Mouse (Mus musculus) cerebellum, adult (tissue): Measurements from ENCODE around the gene Slc25a18.
A peak's percentile ranks its signal among the peaks of the same experiment; 100 is the strongest.

Experiments used
- ATAC-seq: cut with Nextera tagmentation; 2 replicates; pipeline ENCODE4 v1.9.2; 2017; ENCODE audit warnings: mild to moderate bottlenecking, moderate library complexity, mixed read lengths; ENCODE audit not compliant: insufficient number of reproducible peaks, low FRiP score, low TSS enrichment

Slc25a18 gene

DNA sequence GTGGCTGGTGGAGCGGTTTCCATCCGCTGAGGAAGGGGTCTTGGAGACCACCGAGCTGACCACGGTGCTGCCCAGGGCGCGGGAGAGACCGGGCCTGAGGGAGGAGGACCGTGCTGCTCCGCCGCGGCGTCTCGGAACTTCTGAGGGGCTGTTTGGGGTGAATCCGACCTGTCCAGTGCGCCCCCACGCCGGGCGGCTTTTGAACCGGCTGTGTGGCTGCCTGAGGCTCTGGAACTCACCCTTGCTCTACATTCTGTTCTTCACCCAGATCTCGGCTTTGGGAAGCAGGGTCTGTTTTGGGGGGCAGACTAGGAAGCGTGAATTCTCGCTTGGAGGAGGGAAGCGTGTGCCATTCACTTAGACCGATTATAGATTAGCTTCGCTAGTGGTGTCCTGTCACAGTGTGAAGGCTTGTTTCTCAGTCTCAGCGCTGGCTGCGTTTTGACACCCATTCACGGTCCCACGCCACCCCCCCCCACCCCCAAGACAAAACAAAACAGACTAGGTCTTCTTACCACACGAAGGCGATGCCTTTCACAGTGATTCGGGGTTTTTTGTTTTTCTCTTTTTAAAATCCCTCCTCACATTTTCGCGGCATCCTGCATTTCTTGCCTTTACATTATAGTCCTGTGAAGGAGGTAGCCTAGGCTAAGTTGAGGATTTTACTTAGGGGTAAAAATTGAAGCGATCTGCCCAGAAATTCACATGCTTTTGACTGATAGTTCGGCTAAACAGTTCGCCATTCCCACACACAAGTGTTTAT is 63.2 kb downstream of the Slc25a18 start:
- ATAC-seq, result 0 out of 2 replicates have a peak, but pooled peaks have one; percentile 53

DNA sequence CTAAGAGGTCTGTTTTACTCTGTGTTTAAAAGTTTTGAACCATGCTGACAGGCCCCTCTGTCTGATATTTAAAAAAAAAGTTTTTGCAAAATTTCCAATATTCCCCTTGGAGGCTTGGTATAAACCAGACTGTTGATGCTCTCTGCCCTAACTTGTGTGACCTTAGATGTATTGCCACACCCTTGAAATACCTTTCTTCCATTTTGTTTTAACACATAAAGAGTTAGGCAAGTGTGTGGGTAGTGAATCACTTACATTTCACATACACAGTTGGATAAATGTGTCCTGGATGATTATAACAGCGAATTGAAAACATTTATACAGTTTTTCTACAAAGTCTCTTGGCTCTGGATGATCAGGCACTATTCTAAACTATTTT is 63.8 kb downstream of the Slc25a18 start:
- no peak for ATAC-seq

DNA sequence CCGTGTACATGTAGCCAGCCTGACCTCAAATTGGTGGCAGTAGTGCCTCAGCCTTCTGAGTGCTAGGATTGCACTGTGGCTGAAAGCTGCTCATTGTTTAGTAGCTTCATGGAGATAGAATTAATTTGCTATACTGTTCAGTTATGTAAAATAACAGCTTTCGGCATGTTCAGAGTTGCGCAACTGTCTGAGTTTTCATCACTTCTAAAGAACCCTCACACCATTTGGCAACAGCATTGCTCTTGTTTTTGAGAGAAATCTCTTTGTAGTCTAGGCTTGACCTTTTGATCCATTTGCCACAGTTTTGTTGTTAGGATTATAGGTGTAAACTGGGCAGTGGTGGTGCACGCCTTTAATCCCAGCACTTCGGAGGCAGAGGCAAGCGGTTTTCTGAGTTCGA is 66.9 kb downstream of the Slc25a18 start:
- no peak for ATAC-seq

DNA sequence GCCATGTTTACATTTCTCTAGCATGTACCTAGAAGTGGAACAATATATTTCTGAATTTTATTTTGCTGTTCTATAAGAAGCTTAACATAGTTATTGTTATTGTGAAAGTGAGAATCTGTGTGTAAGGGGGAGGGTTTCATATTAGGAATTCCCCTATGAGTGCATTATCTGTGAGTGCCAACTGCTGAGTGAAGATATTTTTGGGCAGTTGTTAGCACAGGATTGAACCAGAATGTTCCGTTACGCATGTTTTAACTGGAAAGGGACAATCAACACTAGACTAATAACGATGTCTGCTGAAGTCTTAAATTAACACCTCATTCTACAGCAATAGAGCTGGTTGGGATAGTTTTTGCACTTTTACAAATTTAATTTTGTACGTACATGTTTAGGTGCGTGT is 68.4 kb downstream of the Slc25a18 start:
- no peak for ATAC-seq
